Mouse (Mus musculus): ENCODE measurements around the gene Lrrc25. TPM values are rescaled to one million over a fixed set of nuclear protein-coding genes. Genes with fewer than 3 reads are reported as not detected.
A peak's percentile ranks its signal among the peaks of the same experiment; 100 is the strongest.

Gene Lrrc25
- polyA plus RNA-seq, 1 experiment, result 1.4 TPM

DNA sequence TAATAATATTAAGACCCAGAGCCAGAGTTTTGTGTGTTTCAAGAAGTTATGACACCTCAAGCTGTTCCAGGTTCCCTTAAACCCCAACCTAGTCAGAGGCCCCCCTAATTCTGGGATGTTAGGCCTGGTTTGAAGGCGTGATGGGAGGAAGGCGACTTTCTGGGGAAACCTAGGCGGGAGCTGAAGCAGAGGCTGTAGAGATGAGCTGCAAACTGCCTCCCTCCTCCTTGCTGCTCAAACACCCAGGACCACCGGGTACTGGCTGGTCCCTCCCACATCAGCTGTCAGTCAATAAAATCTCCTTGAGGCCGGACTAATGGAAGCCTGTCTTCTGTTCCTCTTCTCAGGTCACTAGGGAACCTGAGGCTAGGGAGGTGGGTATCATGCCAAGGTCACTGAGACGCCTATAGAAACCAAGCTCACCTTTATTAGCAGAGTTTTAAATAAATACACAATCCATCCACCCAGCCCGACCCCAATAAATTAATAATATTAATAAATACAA lies 13.1 kb downstream of the Lrrc25 start:
- Histone ChIP-seq H3K4me1 (ENCODE audit: control insufficient read depth, insufficient read depth, low read length) (no peaks in the 10 kb centered on the region), H3K4me3 (ENCODE audit: insufficient read depth, low read length) (peak overlapping the region; percentile 29; the same call in 1 of the 2 replicates), H3K27ac (ENCODE audit: insufficient read depth, low read length) (no peak overlapping the region)
- TF ChIP-seq CTCF (IDR thresholded peaks at IDR 0.05; ENCODE audit: extremely low read depth, insufficient read depth, low read length) (no peak), POLR2A (IDR thresholded peaks at IDR 0.05; ENCODE audit: extremely low read depth, insufficient read depth, low read length) (no peak)

DNA sequence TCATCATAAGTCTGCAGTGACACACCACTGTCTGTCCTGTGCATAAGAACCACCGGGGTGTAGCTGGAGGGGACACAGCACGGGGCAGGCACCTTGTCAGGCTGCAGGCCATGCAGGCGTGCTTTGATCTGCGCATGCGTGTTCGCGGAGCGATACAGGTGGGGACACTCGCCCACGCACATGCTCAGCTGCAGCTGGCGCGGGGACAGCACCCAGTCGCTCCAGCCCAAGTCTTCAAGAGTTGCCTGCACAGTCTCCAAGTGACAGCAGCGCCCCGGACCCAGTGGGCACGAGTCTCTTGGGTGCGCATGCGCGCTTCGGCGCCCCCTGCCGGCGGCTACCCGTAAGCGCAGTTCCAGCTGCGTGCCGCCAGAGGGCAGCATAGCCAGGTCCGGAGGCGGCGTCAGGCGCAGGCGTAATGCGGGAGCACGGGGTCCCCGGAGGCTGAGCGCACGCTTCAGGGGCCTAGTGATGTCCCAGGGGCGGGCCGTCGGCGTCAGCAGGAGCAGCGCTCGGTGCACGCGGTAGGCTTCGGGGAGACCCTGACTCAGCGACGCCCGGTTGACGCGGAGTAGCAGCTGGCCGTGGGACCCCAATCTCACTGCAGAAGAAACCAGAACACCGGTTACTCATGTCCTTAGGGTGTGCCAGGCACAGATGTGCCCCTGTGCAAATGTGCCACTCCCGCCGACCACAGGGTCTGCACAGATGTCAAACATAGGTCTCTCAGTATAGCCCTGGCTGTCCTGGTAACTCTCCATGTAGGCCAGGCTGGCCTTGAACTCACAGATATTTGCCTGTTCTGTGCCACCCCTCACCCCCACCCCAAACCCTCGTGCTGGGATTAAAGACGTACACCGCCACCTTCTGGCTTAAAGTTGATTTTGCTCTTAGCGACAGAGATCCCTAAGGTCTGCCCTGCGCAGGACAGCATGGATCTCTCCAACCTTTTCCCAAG lies 13.9 kb downstream of the Lrrc25 start:
- TF ChIP-seq CTCF (IDR thresholded peaks at IDR 0.05; ENCODE audit: extremely low read depth, insufficient read depth, low read length) (peak; percentile 100), POLR2A (IDR thresholded peaks at IDR 0.05; ENCODE audit: extremely low read depth, insufficient read depth, low read length) (peak; percentile 61; the same call in 1 of the 2 replicates)
- Histone ChIP-seq H3K4me1 (ENCODE audit: control insufficient read depth, insufficient read depth, low read length) (no peaks in the 10 kb centered on the region), H3K27ac (ENCODE audit: insufficient read depth, low read length) (peak overlapping the region; percentile 57), H3K4me3 (ENCODE audit: insufficient read depth, low read length) (peak overlapping the region; percentile 29)

DNA sequence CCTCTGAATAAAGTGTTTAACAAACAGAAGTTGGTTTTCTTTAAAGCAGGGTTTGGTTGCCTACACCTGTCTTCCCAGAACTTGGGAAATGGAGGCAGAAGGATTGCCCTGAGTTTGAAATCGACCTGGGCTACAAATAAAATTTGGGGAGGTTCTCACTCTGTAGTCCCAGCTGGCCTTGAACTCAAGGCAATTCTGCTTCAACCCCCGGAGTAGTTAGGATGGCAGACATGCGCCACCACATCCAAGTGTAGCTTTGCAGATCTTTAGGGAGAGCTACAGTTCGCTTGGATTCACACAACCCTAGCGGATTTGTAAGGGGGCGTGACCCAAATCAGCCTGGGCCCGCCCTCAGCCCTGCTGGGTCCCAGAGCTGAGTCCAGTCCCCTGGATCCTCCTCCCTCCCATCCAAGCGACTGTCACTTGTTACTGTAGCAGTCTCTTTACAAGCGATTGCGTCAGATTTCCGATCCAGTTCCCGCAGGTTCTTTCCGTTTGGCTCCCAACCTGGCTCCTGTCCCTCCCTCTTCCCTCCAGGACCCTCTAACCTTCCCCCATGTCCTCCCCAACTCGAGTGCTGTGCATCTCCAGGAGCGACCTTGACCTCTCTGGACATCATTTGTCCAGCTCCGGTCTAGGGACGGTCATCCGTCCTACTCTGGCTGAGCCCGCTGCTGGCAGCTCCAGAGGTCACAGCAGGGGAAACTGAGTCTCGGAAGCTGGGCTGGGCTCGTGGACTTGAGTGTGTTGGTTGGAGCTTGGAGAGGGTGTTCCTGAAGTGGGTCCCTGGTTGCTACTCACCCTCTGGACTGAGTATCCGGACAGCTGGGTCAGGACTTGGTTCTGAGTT lies 14.8 kb downstream of the Lrrc25 start:
- H3K27ac ChIP-seq (ENCODE audit: insufficient read depth, low read length), result no peak overlapping the region
- no peak overlapping the region; the same call in 1 of the 2 replicates for H3K4me3 ChIP-seq (ENCODE audit: insufficient read depth, low read length)
- no peaks in the 10 kb centered on the region for H3K4me1 ChIP-seq (ENCODE audit: control insufficient read depth, insufficient read depth, low read length)
- TF ChIP-seq POLR2A (IDR thresholded peaks at IDR 0.05; ENCODE audit: extremely low read depth, insufficient read depth, low read length) (no peak), CTCF (IDR thresholded peaks at IDR 0.05; ENCODE audit: extremely low read depth, insufficient read depth, low read length) (no peak)

DNA sequence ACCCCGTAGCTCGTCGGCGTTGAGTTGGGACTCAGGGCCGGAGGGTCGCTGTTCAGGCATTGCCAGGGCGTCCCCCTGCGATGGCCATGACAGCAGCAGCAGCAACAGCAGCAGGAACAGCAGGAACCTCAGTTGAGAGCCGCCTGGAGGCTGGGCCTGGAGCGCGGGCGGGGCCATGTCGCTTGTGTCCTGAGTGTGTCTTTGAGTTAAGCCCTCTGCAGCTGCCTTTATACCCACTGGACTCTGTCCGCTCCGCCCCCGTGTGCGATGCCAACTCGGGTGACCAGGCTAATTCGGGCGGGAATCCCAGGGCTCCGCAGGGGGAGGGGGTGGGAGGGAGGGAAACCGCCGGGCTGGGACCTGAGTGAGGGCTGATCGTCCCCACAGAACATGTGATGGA lies 15.5 kb downstream of the Lrrc25 start:
- H3K27ac ChIP-seq (ENCODE audit: insufficient read depth, low read length), result no peak overlapping the region
- no peak for TF ChIP-seq CTCF (IDR thresholded peaks at IDR 0.05; ENCODE audit: extremely low read depth, insufficient read depth, low read length)
- no peak for TF ChIP-seq POLR2A (IDR thresholded peaks at IDR 0.05; ENCODE audit: extremely low read depth, insufficient read depth, low read length)
- no peaks in the 10 kb centered on the region for H3K4me1 ChIP-seq (ENCODE audit: control insufficient read depth, insufficient read depth, low read length)
- H3K4me3 ChIP-seq (ENCODE audit: insufficient read depth, low read length), result no peak overlapping the region

DNA sequence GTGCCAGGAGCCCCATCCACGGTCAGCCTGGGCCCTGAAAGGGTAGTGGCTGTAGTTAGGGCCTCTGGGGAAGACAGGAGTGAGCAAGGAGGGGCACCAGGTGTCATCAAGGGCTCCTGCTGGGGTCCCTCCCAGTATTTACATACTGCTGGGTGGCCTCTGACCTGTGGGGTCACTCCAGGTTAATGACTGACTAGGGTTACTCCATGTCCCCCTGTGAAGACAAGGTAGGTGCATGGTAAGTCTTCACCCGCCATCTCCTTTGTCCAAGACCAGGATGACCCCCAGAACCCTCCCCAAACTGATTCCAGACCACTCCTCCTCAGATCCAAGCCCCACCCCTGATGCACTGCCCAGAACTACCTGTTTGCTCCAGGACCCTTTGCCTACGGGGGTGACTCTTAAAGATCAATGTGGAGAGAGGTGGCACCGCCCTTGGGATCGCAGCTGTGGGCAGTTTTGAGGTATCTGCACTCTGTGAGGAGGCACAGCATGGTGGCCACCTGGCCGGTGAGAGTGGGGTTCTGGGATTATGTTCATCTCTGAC lies 16.5 kb downstream of the Lrrc25 start, which contains the start of gene Gdf15:
Gene Gdf15 (minus strand): TSS at position 111 of the 547 bp plus-strand sequence.
- Histone ChIP-seq H3K27ac (ENCODE audit: insufficient read depth, low read length) (no peak within 1 kb of the TSS), H3K4me3 (ENCODE audit: insufficient read depth, low read length) (no peak within 1 kb of the TSS), H3K4me1 (ENCODE audit: control insufficient read depth, insufficient read depth, low read length) (no peaks in the 10 kb centered on the region)
- TF ChIP-seq CTCF (IDR thresholded peaks at IDR 0.05; ENCODE audit: extremely low read depth, insufficient read depth, low read length), result no peak
- TF ChIP-seq POLR2A (IDR thresholded peaks at IDR 0.05; ENCODE audit: extremely low read depth, insufficient read depth, low read length), result no peak

DNA sequence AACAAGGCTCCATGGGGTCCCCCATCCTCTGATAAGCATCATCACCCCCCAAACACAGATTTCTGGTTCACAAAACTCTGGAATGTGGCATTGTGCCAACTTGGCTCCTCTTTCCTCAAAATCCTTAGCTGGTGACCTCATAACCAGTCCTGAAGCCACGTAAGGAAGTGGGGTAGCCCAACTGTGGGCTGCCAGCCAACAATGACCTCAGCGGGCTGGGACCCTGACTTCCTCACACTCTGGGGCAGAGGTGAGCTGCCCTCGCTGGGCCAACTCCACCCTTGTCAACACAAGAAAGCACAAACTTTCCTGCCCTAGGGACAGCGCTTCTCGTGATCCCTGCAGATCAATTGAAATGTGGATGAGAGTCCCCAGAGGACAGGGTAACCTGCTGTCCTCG lies 18.1 kb downstream of the Lrrc25 start:
- Histone ChIP-seq H3K4me1 (ENCODE audit: control insufficient read depth, insufficient read depth, low read length) (no peaks in the 10 kb centered on the region), H3K27ac (ENCODE audit: insufficient read depth, low read length) (no peak overlapping the region), H3K4me3 (ENCODE audit: insufficient read depth, low read length) (no peak overlapping the region)
- TF ChIP-seq POLR2A (IDR thresholded peaks at IDR 0.05; ENCODE audit: extremely low read depth, insufficient read depth, low read length), result no peak
- TF ChIP-seq CTCF (IDR thresholded peaks at IDR 0.05; ENCODE audit: extremely low read depth, insufficient read depth, low read length), result no peak

DNA sequence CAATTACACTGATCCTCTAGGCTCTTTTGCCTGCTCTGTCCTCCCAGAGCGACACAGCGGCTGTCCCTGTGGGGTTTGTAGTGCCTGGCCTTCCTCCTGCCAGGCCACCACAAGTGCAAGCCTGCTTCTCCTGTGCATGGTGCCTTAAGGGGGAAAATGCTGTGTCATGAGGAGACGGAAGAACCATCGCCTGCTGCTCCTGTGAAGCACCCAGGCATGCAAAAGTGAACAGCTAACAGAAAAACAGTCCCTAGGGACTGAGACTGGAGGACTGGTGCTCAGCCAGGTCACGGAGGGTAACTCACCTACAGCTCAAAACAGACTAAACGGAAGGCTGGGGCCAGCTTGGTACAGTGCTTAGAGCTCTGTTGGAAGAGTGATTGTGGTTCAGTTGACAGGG lies 19.6 kb downstream of the Lrrc25 start:
- Histone ChIP-seq H3K27ac (ENCODE audit: insufficient read depth, low read length) (no peak overlapping the region), H3K4me3 (ENCODE audit: insufficient read depth, low read length) (no peak overlapping the region), H3K4me1 (ENCODE audit: control insufficient read depth, insufficient read depth, low read length) (no peaks in the 10 kb centered on the region)
- TF ChIP-seq CTCF (IDR thresholded peaks at IDR 0.05; ENCODE audit: extremely low read depth, insufficient read depth, low read length) (no peak), POLR2A (IDR thresholded peaks at IDR 0.05; ENCODE audit: extremely low read depth, insufficient read depth, low read length) (no peak)

DNA sequence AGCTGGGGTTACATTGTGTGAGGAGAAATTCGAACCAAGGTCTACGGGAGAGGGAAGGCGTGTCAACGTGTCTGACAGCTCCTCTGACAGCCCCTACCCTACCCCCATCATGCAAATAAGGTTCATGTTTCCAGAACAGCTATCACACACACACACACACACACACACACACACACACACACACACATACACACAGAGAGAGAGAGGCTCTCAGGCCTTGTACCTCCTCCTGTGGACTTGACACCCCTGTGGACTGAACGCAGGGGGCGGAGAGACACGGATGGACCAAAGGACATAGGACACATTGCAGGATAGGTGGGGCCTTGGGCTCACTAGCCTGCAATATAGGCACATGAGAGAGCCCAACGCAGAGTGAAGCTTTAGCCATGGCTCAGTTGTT lies 20.9 kb downstream of the Lrrc25 start:
- Histone ChIP-seq H3K27ac (ENCODE audit: insufficient read depth, low read length) (no peak overlapping the region), H3K4me1 (ENCODE audit: control insufficient read depth, insufficient read depth, low read length) (no peaks in the 10 kb centered on the region), H3K4me3 (ENCODE audit: insufficient read depth, low read length) (no peak overlapping the region)
- TF ChIP-seq CTCF (IDR thresholded peaks at IDR 0.05; ENCODE audit: extremely low read depth, insufficient read depth, low read length) (no peak), POLR2A (IDR thresholded peaks at IDR 0.05; ENCODE audit: extremely low read depth, insufficient read depth, low read length) (no peak)

DNA sequence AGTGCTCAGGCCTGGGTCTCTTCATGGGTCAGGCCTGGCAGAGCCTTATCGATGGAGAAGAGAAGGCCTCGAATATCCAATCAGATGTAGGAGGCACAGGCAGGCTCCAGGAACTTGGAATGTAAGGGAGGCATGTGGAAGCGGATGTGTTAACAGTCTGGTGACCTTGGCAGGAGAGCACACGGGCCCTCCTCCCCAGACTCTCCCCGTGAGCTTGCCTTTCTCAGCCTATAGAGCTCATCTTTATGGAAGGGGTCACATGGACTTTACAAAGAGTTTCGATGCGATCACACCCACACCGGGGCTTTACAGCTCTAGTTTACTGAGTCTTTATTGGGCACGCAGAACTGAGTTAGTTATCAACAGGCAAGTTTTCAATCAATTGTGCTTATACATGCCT lies 22.8 kb downstream of the Lrrc25 start:
- H3K4me1 ChIP-seq (ENCODE audit: control insufficient read depth, insufficient read depth, low read length), result no peaks in the 10 kb centered on the region
- TF ChIP-seq POLR2A (IDR thresholded peaks at IDR 0.05; ENCODE audit: extremely low read depth, insufficient read depth, low read length) (no peak), CTCF (IDR thresholded peaks at IDR 0.05; ENCODE audit: extremely low read depth, insufficient read depth, low read length) (no peak)
- no peak overlapping the region for H3K27ac ChIP-seq (ENCODE audit: insufficient read depth, low read length)
- no peak overlapping the region for H3K4me3 ChIP-seq (ENCODE audit: insufficient read depth, low read length)

Measured in cortical plate, adult 2 months (tissue).